Mouse (Mus musculus) heart, postnatal 0 days (tissue): ENCODE measurements around the gene Ephb1.

ENCODE experiments used
- CTCF ChIP-seq: IDR thresholded peaks from 2 replicates; pipeline ENCODE4 v1.5.1; 2016; ENCODE audit warnings: antibody characterized with exemption, control low read depth, low read depth
- EP300 ChIP-seq: IDR thresholded peaks from 2 replicates; pipeline ENCODE4 v1.6.1; 2016; ENCODE audit warnings: antibody characterized with exemption, low read depth

- TF ChIP-seq CTCF (no peak), EP300 (no peak)
These were observed 13.3 kb upstream of the Ephb1 start for GRCm38 (mm10) chr9:102367796-102368195.
